Mouse (Mus musculus) kidney, adult 2 months (tissue): ENCODE measurements around the gene Fbxl17. TPM values are rescaled to one million over a fixed set of nuclear protein-coding genes. Genes with fewer than 3 reads are reported as not detected.
A peak's percentile ranks its signal among the peaks of the same experiment; 100 is the strongest.

Source experiments
- DNase-seq: peaks from one replicate; pipeline ENCODE4 v3.0.0; 2021
- H3K27ac ChIP-seq: fragments of 200-500 bp; 2 replicates; pipeline ENCODE4 v1.5.1; 2012; ENCODE audit warnings: low read depth, low read length, control low read depth, inconsistent platforms; ENCODE audit not compliant: insufficient read depth
- H3K27me3 ChIP-seq: fragments of 200-500 bp; replicated peaks from 2 replicates; pipeline ENCODE4 v1.6.1; 2012; ENCODE audit warnings: mild to moderate bottlenecking, moderate library complexity, low read length, inconsistent platforms; ENCODE audit not compliant: control insufficient read depth, insufficient read depth
- H3K36me3 ChIP-seq: fragments of 200-500 bp; 2 replicates; pipeline ENCODE4 v1.6.1; 2012; ENCODE audit warnings: mild to moderate bottlenecking, moderate library complexity, low read length, inconsistent platforms; ENCODE audit not compliant: control insufficient read depth, insufficient read depth
- H3K4me1 ChIP-seq: fragments of 200-500 bp; 2 replicates; pipeline ENCODE4 v1.6.1; 2011; ENCODE audit warnings: low read length; ENCODE audit not compliant: control insufficient read depth, insufficient read depth
- H3K4me3 ChIP-seq: fragments of 200-500 bp; 2 replicates; pipeline ENCODE4 v1.5.1; 2011; ENCODE audit warnings: mild to moderate bottlenecking, low read depth, low read length, control low read depth; ENCODE audit not compliant: insufficient read depth
- CTCF ChIP-seq: fragments of 200-500 bp; conservative IDR thresholded peaks from 2 replicates; pipeline ENCODE4 v1.5.1; 2011; ENCODE audit warnings: low read depth, mild to moderate bottlenecking, control low read depth, low read length, moderate library complexity, mixed read lengths; ENCODE audit not compliant: insufficient read depth, insufficient read length
- POLR2A ChIP-seq: fragments of 200-500 bp; IDR thresholded peaks from one replicate; pipeline ENCODE4 v1.6.1; 2011; ENCODE audit warnings: low read depth, low read length, control low read depth
- WGBS: fragments of 180-500 bp; shearing (Covaris S2); methylation state at CpG from one replicate; pipeline ENCODE4 v1.1.7; 2018; 5-methylcytosine and 5-hydroxymethylcytosine counted together
- polyA plus RNA-seq: library from polyadenylated mRNA; depleted of rRNA; stranded (reverse); fragments of >200 nt; gene quantifications from 2 replicates; pipeline ENCODE4 v1.2.3, GENCODE M21; 2012

Gene Fbxl17
- polyA plus RNA-seq, 1 experiment: 10.2 TPM

DNA sequence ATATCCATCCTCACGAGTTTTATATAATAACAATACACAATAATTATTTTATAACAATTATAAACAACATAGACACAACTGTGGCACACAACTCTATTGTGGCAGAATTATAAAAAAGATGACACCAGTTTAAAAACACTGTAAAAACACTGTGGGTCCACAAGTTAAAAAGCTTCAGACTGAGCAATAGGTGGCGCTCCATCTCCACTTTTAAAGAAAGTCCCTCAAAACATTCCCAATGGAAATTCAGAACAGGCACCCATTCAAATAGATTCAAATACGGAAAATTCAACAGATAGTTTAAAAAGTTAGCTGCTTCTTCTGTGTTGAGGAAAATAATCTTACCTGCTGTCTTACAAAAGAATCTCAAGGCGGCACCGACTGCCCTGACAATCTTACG is 65.7 kb downstream of the Fbxl17 start:
- H3K27ac ChIP-seq: no peak overlapping the region
- no peaks in the 10 kb centered on the region for H3K36me3 ChIP-seq
- 64% methylated on average over 6 of the region's 6 CpGs for WGBS
- TF ChIP-seq POLR2A (no peak), CTCF (0 out of 2 replicates have a peak, but pooled peaks have one; percentile 5)
- 0 out of 2 replicates have a peak, but pooled peaks cover 2% of the 10 kb centered on the region for H3K4me1 ChIP-seq
- H3K4me3 ChIP-seq: no peak overlapping the region
- DNase-seq: peak; percentile 29
- H3K27me3 ChIP-seq: no peaks in the 10 kb centered on the region

DNA sequence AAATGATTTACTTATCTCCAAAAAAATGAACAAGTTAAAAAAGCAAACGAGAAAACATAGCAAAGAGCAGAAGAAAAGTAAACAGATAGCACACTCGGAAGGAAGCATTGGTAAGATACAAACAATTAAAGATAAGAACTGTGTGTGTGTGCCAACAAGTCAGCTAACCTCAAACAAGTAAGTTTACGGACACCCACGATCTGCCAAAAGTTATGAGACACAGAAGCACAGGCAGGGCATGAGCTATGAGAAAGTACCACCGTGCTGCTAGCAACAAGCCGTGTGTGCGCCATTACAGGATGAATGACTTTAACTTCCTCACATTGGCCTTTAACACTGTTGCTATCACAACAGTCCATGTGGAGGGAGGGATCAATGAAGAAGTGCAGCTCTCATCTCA is 68.2 kb downstream of the Fbxl17 start:
- WGBS: 58% methylated on average over 7 of the region's 7 CpGs
- no peak for TF ChIP-seq CTCF
- no peak for TF ChIP-seq POLR2A
- Histone ChIP-seq H3K4me3 (no peak overlapping the region), H3K4me1 (0 out of 2 replicates have a peak, but pooled peaks cover 2% of the 10 kb centered on the region), H3K27me3 (no peaks in the 10 kb centered on the region), H3K36me3 (no peaks in the 10 kb centered on the region), H3K27ac (no peak overlapping the region)
- DNase-seq: no peak

DNA sequence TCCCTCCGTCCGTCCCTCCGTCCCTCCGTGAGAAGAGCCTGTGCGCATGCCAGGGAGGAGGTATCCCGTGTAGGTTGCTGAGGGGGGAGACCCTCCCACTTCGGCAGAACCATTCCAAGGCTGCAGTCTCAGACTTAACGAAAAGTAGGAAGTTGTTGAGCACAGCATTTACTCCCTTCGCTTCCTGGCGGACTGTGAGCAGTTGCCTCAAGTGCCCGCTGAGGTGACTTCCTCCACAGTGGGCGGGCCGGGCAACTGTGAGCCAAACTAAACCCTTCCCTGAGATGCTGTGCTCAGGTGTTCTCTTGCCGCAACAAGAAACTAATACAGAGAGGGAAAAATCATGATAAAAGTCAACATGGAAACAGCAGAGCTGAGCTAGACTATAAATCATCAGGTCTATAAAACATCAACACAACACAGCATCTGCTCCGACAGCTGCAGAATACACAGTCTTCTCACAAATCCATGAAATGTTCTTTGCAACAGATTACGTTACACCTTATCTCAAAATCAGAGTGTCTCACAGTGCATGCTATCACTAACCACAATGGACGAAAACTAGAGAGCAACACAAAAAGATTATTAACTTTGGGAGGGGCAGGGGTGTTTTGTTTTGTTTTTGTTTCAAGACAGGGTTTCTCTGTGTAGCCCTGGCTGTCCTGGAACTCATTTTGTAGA is 69.3 kb downstream of the Fbxl17 start:
- H3K4me3 ChIP-seq: no peak overlapping the region
- H3K27ac ChIP-seq: no peak overlapping the region
- no peak for TF ChIP-seq CTCF
- TF ChIP-seq POLR2A: no peak
- DNase-seq: no peak
- H3K4me1 ChIP-seq: 0 out of 2 replicates have a peak, but pooled peaks cover 2% of the 10 kb centered on the region
- no peaks in the 10 kb centered on the region for H3K36me3 ChIP-seq
- no peaks in the 10 kb centered on the region for H3K27me3 ChIP-seq
- 60% methylated on average over 17 of the region's 17 CpGs for whole genome bisulfite sequencing

DNA sequence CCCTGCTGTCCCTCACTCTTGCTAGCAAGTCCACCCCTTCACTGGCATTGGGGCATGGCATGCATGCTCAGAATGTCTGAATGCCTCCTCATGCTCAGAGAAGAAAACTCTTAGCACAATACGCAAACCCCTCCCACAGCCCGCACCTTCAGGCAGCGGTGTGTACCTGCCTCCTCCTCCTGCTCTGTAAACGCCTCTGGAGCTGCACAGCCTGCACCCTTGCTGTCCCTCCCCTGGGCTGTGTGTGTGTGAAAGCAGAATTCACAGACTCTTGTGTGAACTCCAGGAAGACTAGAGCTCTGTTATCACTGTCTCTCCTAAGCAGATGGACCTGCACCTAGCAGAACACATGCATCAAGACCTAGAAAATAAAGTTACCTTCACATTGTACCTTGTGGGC is 76.0 kb downstream of the Fbxl17 start:
- no peaks in the 10 kb centered on the region for H3K36me3 ChIP-seq
- no peak overlapping the region for H3K4me3 ChIP-seq
- 62% methylated on average over 4 of the region's 4 CpGs for WGBS
- H3K4me1 ChIP-seq: no peaks in the 10 kb centered on the region
- no peak overlapping the region for H3K27ac ChIP-seq
- no peak for TF ChIP-seq CTCF
- no peak for TF ChIP-seq POLR2A
- no peak for DNase-seq
- no peaks in the 10 kb centered on the region for H3K27me3 ChIP-seq

DNA sequence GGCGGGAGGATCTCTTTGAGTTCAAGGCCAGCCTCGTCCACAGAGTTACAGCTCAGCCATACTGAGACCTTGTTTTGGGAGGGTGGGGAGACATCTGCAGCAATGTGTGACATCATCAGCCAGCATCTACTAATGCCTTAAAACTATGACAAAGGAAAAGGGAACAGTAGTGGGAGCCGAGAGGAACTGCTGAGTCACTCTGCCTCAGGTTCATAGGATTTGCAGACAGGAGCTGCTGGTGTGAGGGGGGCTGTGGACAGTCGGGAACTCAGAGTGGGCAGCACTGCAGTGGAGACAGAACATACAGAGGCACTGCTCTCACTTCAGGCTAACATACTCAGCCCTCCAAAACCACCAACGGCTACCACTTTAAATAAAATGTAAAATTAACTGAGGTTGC is 77.1 kb downstream of the Fbxl17 start:
- TF ChIP-seq CTCF: no peak
- TF ChIP-seq POLR2A: no peak
- DNase-seq: no peak
- Histone ChIP-seq H3K27ac (no peak overlapping the region), H3K36me3 (no peaks in the 10 kb centered on the region), H3K4me1 (no peaks in the 10 kb centered on the region), H3K27me3 (no peaks in the 10 kb centered on the region), H3K4me3 (no peak overlapping the region)
- WGBS: 92% methylated on average over 5 of the region's 5 CpGs

DNA sequence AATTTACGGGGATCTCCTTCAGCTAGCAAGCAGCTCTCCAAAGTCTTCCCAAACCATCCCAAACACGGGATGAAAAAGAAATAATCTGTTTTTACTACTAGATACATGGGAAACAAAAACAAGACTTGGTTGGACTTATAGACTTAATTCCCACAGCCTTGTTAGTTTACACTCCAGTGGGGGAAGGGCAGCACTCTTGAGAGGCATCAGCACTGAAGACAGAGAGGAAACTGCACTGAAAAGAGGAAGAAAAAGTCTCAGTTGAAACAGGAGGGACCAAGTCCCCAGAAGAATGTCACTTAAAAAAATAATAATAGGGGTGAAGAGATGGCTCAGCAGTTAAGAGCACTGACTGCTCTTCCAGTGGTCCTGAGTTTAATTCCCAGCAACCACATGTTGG is 78.0 kb downstream of the Fbxl17 start:
- no peaks in the 10 kb centered on the region for H3K27me3 ChIP-seq
- TF ChIP-seq CTCF: no peak
- no peak for TF ChIP-seq POLR2A
- H3K27ac ChIP-seq: no peak overlapping the region
- DNase-seq: no peak
- H3K4me3 ChIP-seq: no peak overlapping the region
- no peaks in the 10 kb centered on the region for H3K4me1 ChIP-seq
- no peaks in the 10 kb centered on the region for H3K36me3 ChIP-seq
- 73% methylated on average over 2 of the region's 2 CpGs for WGBS

DNA sequence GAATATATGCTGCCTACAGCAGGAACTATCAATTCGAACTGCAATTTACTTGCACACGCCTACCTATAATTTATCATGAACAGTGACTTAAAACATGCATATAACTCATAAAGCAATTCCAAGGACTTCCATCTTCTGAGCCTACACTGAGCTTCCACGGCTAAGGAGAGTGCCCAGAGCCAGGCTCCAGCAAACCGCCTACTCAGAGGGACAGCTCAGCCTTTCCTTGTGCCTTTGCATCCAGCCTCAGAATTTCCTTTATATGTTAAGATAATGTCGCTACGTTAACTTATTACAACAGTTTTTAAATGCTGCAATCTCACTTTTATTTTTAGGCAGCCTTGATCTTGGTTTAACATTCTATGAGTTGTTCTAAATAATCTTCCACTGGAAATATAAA is 80.3 kb downstream of the Fbxl17 start:
- H3K4me1 ChIP-seq: no peaks in the 10 kb centered on the region
- DNase-seq: no peak
- H3K27ac ChIP-seq: no peak overlapping the region
- no peak for TF ChIP-seq POLR2A
- TF ChIP-seq CTCF: no peak
- WGBS: 94% methylated on average over 6 of the region's 6 CpGs
- H3K4me3 ChIP-seq: no peak overlapping the region
- H3K27me3 ChIP-seq: no peaks in the 10 kb centered on the region
- no peaks in the 10 kb centered on the region for H3K36me3 ChIP-seq
